Mouse (Mus musculus): ENCODE data around the gene Iqce. TPM values are rescaled to one million over a fixed set of nuclear protein-coding genes. Genes with fewer than 3 reads are reported as not detected.

Gene Iqce
- total and polyA plus RNA-seq, 3 experiments, result 13.5 to 23.5 (median 19.6) TPM

GRCm38 (mm10) chr5:140639312-140639711, 62.9 kb downstream of the Iqce start:
- no peak for DNase-seq

GRCm38 (mm10) chr5:140638484-140638883, 63.7 kb downstream of the Iqce start:
- DNase-seq, result no peak

GRCm38 (mm10) chr5:140637989-140638388, 64.2 kb downstream of the Iqce start:
- no peak for DNase-seq

- DNase-seq, result no peak
Measured at GRCm38 (mm10) chr5:140637058-140637410, 65.1 kb downstream of the Iqce start.

GRCm38 (mm10) chr5:140636316-140637057, 65.7 kb downstream of the Iqce start:
- DNase-seq, result no peak

GRCm38 (mm10) chr5:140634798-140635722, 67.1 kb downstream of the Iqce start:
- no peak for DNase-seq

- DNase-seq, result no peak
Measured at GRCm38 (mm10) chr5:140633432-140633831, 68.7 kb downstream of the Iqce start.

- DNase-seq, result no peak
Measured at GRCm38 (mm10) chr5:140628995-140629394, 73.2 kb downstream of the Iqce start.

GRCm38 (mm10) chr5:140627580-140627979, 74.6 kb downstream of the Iqce start:
- no peak for DNase-seq

GRCm38 (mm10) chr5:140624961-140625360, 77.2 kb downstream of the Iqce start:
- DNase-seq, result no peak

- no peak for DNase-seq
Measured at GRCm38 (mm10) chr5:140624238-140624637, 77.9 kb downstream of the Iqce start.

GRCm38 (mm10) chr5:140623791-140624190, 78.4 kb downstream of the Iqce start:
- no peak for DNase-seq

GRCm38 (mm10) chr5:140622978-140623670, 79.1 kb downstream of the Iqce start:
- no peak for DNase-seq

GRCm38 (mm10) chr5:140621517-140621916, 80.7 kb downstream of the Iqce start:
- peak; percentile 55 for DNase-seq

- no peak for DNase-seq
Measured at GRCm38 (mm10) chr5:140621092-140621491, 81.1 kb downstream of the Iqce start.

GRCm38 (mm10) chr5:140619895-140620736, 82.1 kb downstream of the Iqce start:
- no peak for DNase-seq

GRCm38 (mm10) chr5:140619151-140619771, 82.9 kb downstream of the Iqce start:
- peak; percentile 77 for DNase-seq

GRCm38 (mm10) chr5:140617714-140618113, 84.5 kb downstream of the Iqce start:
- DNase-seq, result peak; percentile 64

- peak; percentile 63 for DNase-seq
Measured at GRCm38 (mm10) chr5:140616691-140617090, 85.5 kb downstream of the Iqce start.

- no peak for DNase-seq
Measured at GRCm38 (mm10) chr5:140616110-140616503, 86.1 kb downstream of the Iqce start.
